ENCODE assay signal across 20 mouse cellular contexts in genomic region chr15:102546246-102546645, GRCm38 (mm10). TPM values are rescaled to one million over a fixed set of nuclear protein-coding genes. Genes with fewer than 3 reads are reported as not detected.
DNase-seq lines count a peak whose midpoint lies in the region; ATAC-seq and TF ChIP-seq lines count a peak whose summit lies in the region.
"Had no signal": no experiment of that assay in that cellular context is flagged by ENCODE, and none has a peak within 500 bp of the region (broad histone marks: within the 10 kb centered on the region; RNA-seq: fewer than 3 reads in every experiment).

No protein-coding gene starts in this region.

- no peak for TF ChIP-seq CTCF in gastrocnemius, adult 2 months (IDR thresholded peaks at IDR 0.05)

- DNase-seq in gastrocnemius, adult 2 months, result no peak
- DNase-seq in gastrocnemius, postnatal 10 days, result no peak
- no peak for DNase-seq in hindbrain, embryonic 11.5 days (ENCODE audit: low spot score)
- peak; percentile 33 for DNase-seq in testis, postnatal 10 days (ENCODE audit: low spot score)
- DNase-seq in testis, postnatal 14 days (ENCODE audit: low spot score), result no peak
- DNase-seq in ovary, postnatal 14 days (ENCODE audit: low spot score), result no peak
- DNase-seq: liver; liver, postnatal 0 days; thymus, postnatal 14 days had no signal

- H3K4me3 ChIP-seq in gastrocnemius, adult 2 months, result no peak overlapping the region
- no peak overlapping the region for H3K4me3 ChIP-seq in hindbrain, embryonic 15.5 days
- H3K4me3 ChIP-seq in hindbrain, embryonic 11.5 days (ENCODE audit: low read depth, low read length), result no peak overlapping the region
- H3K4me3 ChIP-seq: embryonic facial prominence, embryonic 15.5 days; heart, embryonic 13.5 days had no signal

- H3K36me3 ChIP-seq in hindbrain, embryonic 15.5 days, result peaks cover 41% of the 10 kb centered on the region
- 0 out of 2 replicates have a peak, but pooled peaks cover 2% of the 10 kb centered on the region for H3K36me3 ChIP-seq in hindbrain, embryonic 11.5 days (ENCODE audit: control insufficient read depth, insufficient read depth, low read length)

- no peak for ATAC-seq in hindbrain, embryonic 15.5 days (ENCODE audit: low FRiP score, low read depth)
- ATAC-seq in hindbrain, embryonic 11.5 days (ENCODE audit: low FRiP score), result no peak
- ATAC-seq: liver, postnatal 0 days; midbrain, embryonic 16.5 days had no signal

- intact Hi-C loops in gastrocnemius, adult 2 months (cut with DNase I), result no loop called here

- WGBS in hindbrain, embryonic 15.5 days, result 79% methylated on average over 3 of the region's 3 CpGs
- WGBS in hindbrain, embryonic 11.5 days, result 87% methylated on average over 3 of the region's 3 CpGs

- peaks cover 13% of the 10 kb centered on the region; the same call in 1 of the 2 replicates for H3K4me1 ChIP-seq in hindbrain, embryonic 15.5 days (replicated peaks)
- no peaks in the 10 kb centered on the region for H3K4me1 ChIP-seq in hindbrain, embryonic 11.5 days (replicated peaks; ENCODE audit: control insufficient read depth, insufficient read depth, low read length)

- peak overlapping the region; percentile 38 for H3K27ac ChIP-seq in gastrocnemius, adult 2 months
- peak overlapping the region; percentile 72 for H3K27ac ChIP-seq in hindbrain, embryonic 15.5 days (replicated peaks)
- no peak overlapping the region for H3K27ac ChIP-seq in hindbrain, embryonic 11.5 days (ENCODE audit: low read depth, low read length)
- H3K27ac ChIP-seq: kidney, postnatal 0 days; stomach, postnatal 0 days had no signal

- no peak overlapping the region for H3K4me2 ChIP-seq in hindbrain, embryonic 15.5 days
- H3K4me2 ChIP-seq in hindbrain, embryonic 11.5 days (replicated peaks; ENCODE audit: low read depth, low read length), result no peak overlapping the region
- H3K4me2 ChIP-seq: embryonic facial prominence, embryonic 15.5 days; heart, embryonic 13.5 days had no signal

- H3K9ac ChIP-seq in hindbrain, embryonic 15.5 days, result no peak overlapping the region
- H3K9ac ChIP-seq in hindbrain, embryonic 11.5 days (ENCODE audit: low read depth, low read length), result no peak overlapping the region
- H3K9ac ChIP-seq: embryonic facial prominence, embryonic 15.5 days; heart, embryonic 13.5 days; liver, postnatal 0 days had no signal

- no peaks in the 10 kb centered on the region for H3K9me3 ChIP-seq in hindbrain, embryonic 15.5 days
- H3K9me3 ChIP-seq in hindbrain, embryonic 11.5 days (ENCODE audit: control insufficient read depth, low read length), result no peaks in the 10 kb centered on the region
- H3K9me3 ChIP-seq: embryonic facial prominence, embryonic 15.5 days; heart, embryonic 13.5 days had no signal

- no peaks in the 10 kb centered on the region for H3K27me3 ChIP-seq in hindbrain, embryonic 15.5 days
- H3K27me3 ChIP-seq in hindbrain, embryonic 11.5 days (ENCODE audit: control insufficient read depth, insufficient read depth, low read length), result no peaks in the 10 kb centered on the region
- H3K27me3 ChIP-seq: embryonic facial prominence, embryonic 15.5 days; heart, embryonic 13.5 days had no signal

RNA-seq across cellular contexts. Expression of gene Npff, which starts 21.5 kb away (rescaled TPM):
- total RNA-seq in gastrocnemius, adult 2 months (2021), result 1 to 10 TPM; 2.6 TPM
- total RNA-seq in gastrocnemius, postnatal 10 days (2021), result 1 to 10 TPM; 1.2 to 3.4 TPM
- 4.8 and 5.3 TPM in 2 replicates for polyA plus RNA-seq in hindbrain, embryonic 15.5 days (2015; fragmentation: Nextera tagmentation; extraction: Ambion mirVana)
- 2.6 and 2.7 TPM in 2 replicates for polyA plus RNA-seq in hindbrain, embryonic 11.5 days (2014; fragmentation: Nextera tagmentation; extraction: Ambion mirVana)

RNA-seq across cellular contexts. Expression of gene Tarbp2, which starts 28.3 kb away (rescaled TPM):
- 10 to 100 TPM; 33.0 to 37.0 TPM for total RNA-seq in gastrocnemius, adult 2 months (2021)
- 10 to 100 TPM; 45.7 to 49.2 TPM for total RNA-seq in gastrocnemius, postnatal 10 days (2021)
- polyA plus RNA-seq in hindbrain, embryonic 15.5 days (2015; fragmentation: Nextera tagmentation; extraction: Ambion mirVana), result 98.0 and 104 TPM in 2 replicates
- polyA plus RNA-seq in hindbrain, embryonic 11.5 days (2014; fragmentation: Nextera tagmentation; extraction: Ambion mirVana), result 85.2 and 86.3 TPM in 2 replicates

RNA-seq across cellular contexts. Expression of gene Map3k12, which starts 29.4 kb away (rescaled TPM):
- total RNA-seq in gastrocnemius, adult 2 months (2021), result 1 to 10 TPM; 1.3 to 1.6 TPM
- 1 to 10 TPM; 3.8 to 4.9 TPM for total RNA-seq in gastrocnemius, postnatal 10 days (2021)
- 55.7 and 58.3 TPM in 2 replicates for polyA plus RNA-seq in hindbrain, embryonic 15.5 days (2015; fragmentation: Nextera tagmentation; extraction: Ambion mirVana)
- 21.2 and 23.8 TPM in 2 replicates for polyA plus RNA-seq in hindbrain, embryonic 11.5 days (2014; fragmentation: Nextera tagmentation; extraction: Ambion mirVana)

RNA-seq across cellular contexts. Expression of gene Gm10337, which starts 42.7 kb away (rescaled TPM):
- not detected for total RNA-seq in gastrocnemius, adult 2 months (2021)
- not detected for total RNA-seq in gastrocnemius, postnatal 10 days (2021)
- 9.5 and 14.8 TPM in 2 replicates for polyA plus RNA-seq in hindbrain, embryonic 15.5 days (2015; fragmentation: Nextera tagmentation; extraction: Ambion mirVana)
- 5.1 and 8.8 TPM in 2 replicates for polyA plus RNA-seq in hindbrain, embryonic 11.5 days (2014; fragmentation: Nextera tagmentation; extraction: Ambion mirVana)
- total RNA-seq: adrenal gland, adult 18-20 months; layer of hippocampus, adult 18-20 months; left cerebral cortex, postnatal 4 days; megakaryocyte progenitor cell, adult 5-6 weeks had no signal
- polyA plus RNA-seq: gonadal fat pad, adult 2 months; liver, postnatal 0 days; midbrain, embryonic 16.5 days; stomach, postnatal 0 days had no signal
